In genomic region chr10:124349300-124349699, GRCm38 (mm10) we compare ENCODE assay signal across 8 mouse cellular contexts.
DNase-seq lines count a peak whose midpoint lies in the region; ATAC-seq and TF ChIP-seq lines count a peak whose summit lies in the region.

No protein-coding gene starts in this region.

- DNase-seq in forebrain, embryonic 14.5 days (ENCODE audit: low spot score), result peak; percentile 42
- DNase-seq in lung, postnatal 0 days (ENCODE audit: low spot score), result peak; percentile 29
- DNase-seq in lung, adult 18-20 months, result no peak
- DNase-seq in gastrocnemius, postnatal 14 days, result peak; percentile 15
- DNase-seq in lung, postnatal 14 days, result peak; percentile 15
- DNase-seq in right cerebral cortex, adult 2 months (ENCODE audit: low spot score in 2 of 2), result no peak
- no peak for DNase-seq in urinary bladder, adult 2 months (ENCODE audit: low spot score)

- no peaks in the 10 kb centered on the region for H3K36me3 ChIP-seq in forebrain, embryonic 14.5 days (ENCODE audit: control insufficient read depth, insufficient read depth, low read length)
- no peaks in the 10 kb centered on the region for H3K36me3 ChIP-seq in forebrain, embryonic 13.5 days (ENCODE audit: poor library complexity, severe bottlenecking)
- no peaks in the 10 kb centered on the region for H3K36me3 ChIP-seq in lung, postnatal 0 days (ENCODE audit: insufficient read depth, low read length)

- no peak overlapping the region for H3K4me2 ChIP-seq in forebrain, embryonic 14.5 days (ENCODE audit: low read length)
- no peak overlapping the region for H3K4me2 ChIP-seq in forebrain, embryonic 13.5 days
- no peak overlapping the region for H3K4me2 ChIP-seq in lung, postnatal 0 days (replicated peaks; ENCODE audit: low read depth, low read length)

- no peak overlapping the region for H3K27ac ChIP-seq in forebrain, embryonic 14.5 days (ENCODE audit: low read depth, low read length)
- no peak overlapping the region for H3K27ac ChIP-seq in forebrain, embryonic 13.5 days
- H3K27ac ChIP-seq in lung, postnatal 0 days (ENCODE audit: low read length), result no peak overlapping the region

- TF ChIP-seq EP300 in lung, postnatal 0 days (IDR thresholded peaks at IDR 0.05), result no peak

- TF ChIP-seq CTCF in lung, postnatal 0 days (IDR thresholded peaks at IDR 0.05), result no peak

- H3K4me3 ChIP-seq in forebrain, embryonic 14.5 days (ENCODE audit: low read depth, low read length), result no peak overlapping the region
- no peak overlapping the region for H3K4me3 ChIP-seq in forebrain, embryonic 13.5 days
- no peak overlapping the region for H3K4me3 ChIP-seq in lung, postnatal 0 days (ENCODE audit: low read depth, low read length)

- no peaks in the 10 kb centered on the region for H3K27me3 ChIP-seq in forebrain, embryonic 14.5 days (replicated peaks; ENCODE audit: control insufficient read depth, insufficient read depth, low read length)
- no peaks in the 10 kb centered on the region for H3K27me3 ChIP-seq in forebrain, embryonic 13.5 days
- no peaks in the 10 kb centered on the region for H3K27me3 ChIP-seq in lung, postnatal 0 days (replicated peaks; ENCODE audit: insufficient read depth, low read length)

- H3K4me1 ChIP-seq in forebrain, embryonic 14.5 days (ENCODE audit: control insufficient read depth, insufficient read depth, low read length), result peaks cover 3% of the 10 kb centered on the region
- no peaks in the 10 kb centered on the region for H3K4me1 ChIP-seq in forebrain, embryonic 13.5 days
- no peaks in the 10 kb centered on the region for H3K4me1 ChIP-seq in lung, postnatal 0 days (ENCODE audit: insufficient read depth, low read depth, low read length)

- 57% methylated on average over 2 of the region's 2 CpGs for WGBS in forebrain, embryonic 14.5 days
- 51% methylated on average over 2 of the region's 2 CpGs for WGBS in forebrain, embryonic 13.5 days
- 46% methylated on average over 2 of the region's 2 CpGs for WGBS in lung, postnatal 0 days

- no peak overlapping the region for H3K9ac ChIP-seq in forebrain, embryonic 14.5 days (ENCODE audit: low read length)
- H3K9ac ChIP-seq in forebrain, embryonic 13.5 days, result no peak overlapping the region
- no peak overlapping the region for H3K9ac ChIP-seq in lung, postnatal 0 days (replicated peaks; ENCODE audit: low read depth)

- intact Hi-C loops in gastrocnemius, postnatal 14 days (cut with DNase I; ENCODE audit: low total_unique reads), result no loop called here

- ATAC-seq in forebrain, embryonic 14.5 days, result peak; percentile 50
- ATAC-seq in forebrain, embryonic 13.5 days, result no peak
- no peak for ATAC-seq in lung, postnatal 0 days

- H3K9me3 ChIP-seq in forebrain, embryonic 14.5 days (replicated peaks; ENCODE audit: control insufficient read depth, low read length), result no peaks in the 10 kb centered on the region
- no peaks in the 10 kb centered on the region for H3K9me3 ChIP-seq in forebrain, embryonic 13.5 days (replicated peaks)
- H3K9me3 ChIP-seq in lung, postnatal 0 days (ENCODE audit: low read length), result no peaks in the 10 kb centered on the region

Comparison
In these comparisons a context has a peak if more than half of its experiments do, and no peak if none do; other contexts are left out.
1. DNase-seq: peak in forebrain, embryonic 14.5 days (single experiment), lung, postnatal 0 days (single experiment), gastrocnemius, postnatal 14 days (single experiment) and lung, postnatal 14 days (single experiment); none in lung, adult 18-20 months (0 of 2), right cerebral cortex, adult 2 months (0 of 2) and urinary bladder, adult 2 months (single experiment).